Mouse (Mus musculus): Measurements from ENCODE around the gene Slc18a3.

DNA sequence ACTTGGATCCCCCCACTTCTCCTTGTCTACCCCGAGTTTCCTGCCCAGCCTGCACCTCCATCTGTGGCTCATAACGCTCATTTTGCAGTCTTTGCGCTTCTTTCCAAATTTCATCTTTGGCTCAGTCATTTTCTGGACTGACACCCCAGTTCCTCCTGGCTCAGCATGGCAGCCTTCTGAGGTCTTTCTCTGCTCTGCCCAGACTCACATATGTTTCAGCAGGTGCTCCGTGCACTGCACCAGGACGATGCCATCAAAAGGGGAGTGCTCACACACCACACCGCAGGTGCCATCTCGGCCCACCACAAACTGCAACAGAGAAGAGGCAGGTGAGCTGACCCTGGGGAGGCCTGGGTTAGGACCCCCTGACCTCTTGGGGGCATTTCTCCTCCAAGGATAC is 40.7 kb downstream of the Slc18a3 start:
- TF ChIP-seq GATA1 (IDR thresholded peaks at IDR 0.05; ENCODE audit: low read length) (no peak), TAL1 (IDR thresholded peaks at IDR 0.05; ENCODE audit: low read length) (no peak)
